Mouse (Mus musculus) heart, postnatal 10 days (tissue): ENCODE data around the gene Polr1b. TPM values are rescaled to one million over a fixed set of nuclear protein-coding genes. Genes with fewer than 3 reads are reported as not detected.

Source experiments
- total RNA-seq, 2 experiments: library from RNA; stranded (reverse); gene quantifications; 2 replicates each; pipeline ENCODE4 v1.2.3; 2021

Polr1b gene
- total RNA-seq, 2 experiments from 2014 or later: 10.4 to 14.1 TPM

Other genes starting within 250 kb of the Polr1b start
- gene Fbln7, start 238.0 kb upstream of the Polr1b start, total RNA-seq: 1 to 10 TPM in 1 of 2 experiments, under 1 TPM in 1; 0.82 to 1.1 TPM
- 1 to 10 TPM; 3.2 to 3.5 TPM for gene Zc3h8, start 156.9 kb upstream of the Polr1b start, total RNA-seq
- gene Zc3h6, start 133.6 kb upstream of the Polr1b start, total RNA-seq: 1 to 10 TPM; 3.8 to 5.1 TPM
- 10 to 100 TPM; 14.7 to 16.3 TPM for gene Gm10762, start 133.3 kb upstream of the Polr1b start, total RNA-seq
- gene Vinac1, start 52.8 kb upstream of the Polr1b start, total RNA-seq: not detected
- 10 to 100 TPM; 18.1 to 20.2 TPM for gene Ttl, start 35.1 kb upstream of the Polr1b start, total RNA-seq
- gene Chchd5, start 28.7 kb downstream of the Polr1b start, total RNA-seq: 10 to 100 TPM; 11.6 to 13.9 TPM
- gene Slc20a1, start 97.8 kb downstream of the Polr1b start, total RNA-seq: 10 to 100 TPM; 15.3 to 18.8 TPM
- 10 to 100 TPM; 11.8 to 13.4 TPM for gene Ckap2l, start 196.2 kb downstream of the Polr1b start, total RNA-seq
- gene Il1a, start 209.0 kb downstream of the Polr1b start, total RNA-seq: under 1 TPM in 1 of 2 experiments, not detected in 1; 0.12 TPM